Mouse (Mus musculus) ES-Bruce4 (cell line): ENCODE data around the gene Btbd17.

Source experiments
- CTCF ChIP-seq: IDR thresholded peaks from one replicate; pipeline ENCODE4 v1.8.1; 2011; ENCODE audit warnings: low read depth, low read length
- POLR2A ChIP-seq: IDR thresholded peaks from one replicate; pipeline ENCODE4 v1.8.1; 2011; ENCODE audit warnings: low read length; ENCODE audit not compliant: insufficient read depth

- TF ChIP-seq CTCF (no peak), POLR2A (no peak)
Measured at GRCm38 (mm10) chr11:114843818-114844463, 48.2 kb upstream of the Btbd17 start.
